Mouse (Mus musculus): Measurements from ENCODE around the gene Sorcs3. TPM values are rescaled to one million over a fixed set of nuclear protein-coding genes. Genes with fewer than 3 reads are reported as not detected.
A peak's percentile ranks its signal among the peaks of the same experiment; 100 is the strongest.

The Sorcs3 gene
- polyA plus RNA-seq, 1 experiment from 2014 or later = 0.08 TPM

DNA sequence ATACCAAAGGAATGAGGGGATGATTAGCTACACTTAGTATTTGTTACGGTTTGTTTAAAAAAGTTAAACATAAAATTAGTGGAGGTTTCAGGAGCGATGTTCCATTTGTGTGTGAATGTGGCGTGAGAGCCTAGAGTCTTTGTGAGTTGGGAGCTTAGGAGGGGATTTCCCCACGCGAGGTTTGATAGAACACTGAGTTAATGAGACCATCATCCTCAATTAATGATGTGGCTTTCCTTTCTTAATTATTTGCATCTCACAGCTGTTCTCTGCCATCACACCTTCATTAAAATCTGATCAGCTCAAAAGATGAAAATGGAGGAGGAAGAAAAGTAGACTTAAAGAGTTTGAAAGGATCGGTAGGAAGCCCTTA, 104.5 kb downstream of the Sorcs3 start:
- Histone ChIP-seq H3K36me3 (ENCODE audit: insufficient read depth) (no peaks in the 10 kb centered on the region), H3K9me3 (ENCODE audit: low read depth, low read length) (no peaks in the 10 kb centered on the region), H3K27me3 (ENCODE audit: insufficient read depth, low read length) (no peaks in the 10 kb centered on the region), H3K4me3 (ENCODE audit: low read depth, low read length) (no peak overlapping the region), H3K27ac (ENCODE audit: low read depth) (no peak overlapping the region), H3K4me2 (no peak overlapping the region), H3K4me1 (ENCODE audit: insufficient read depth) (no peaks in the 10 kb centered on the region), H3K9ac (no peak overlapping the region)
- no peak for DNase-seq
- 89% methylated on average over 6 of the region's 6 CpGs for WGBS
- TF ChIP-seq CTCF (IDR thresholded peaks at IDR 0.05; ENCODE audit: low read depth) = no peak
- ATAC-seq (ENCODE audit: insufficient read depth) = no peak

DNA sequence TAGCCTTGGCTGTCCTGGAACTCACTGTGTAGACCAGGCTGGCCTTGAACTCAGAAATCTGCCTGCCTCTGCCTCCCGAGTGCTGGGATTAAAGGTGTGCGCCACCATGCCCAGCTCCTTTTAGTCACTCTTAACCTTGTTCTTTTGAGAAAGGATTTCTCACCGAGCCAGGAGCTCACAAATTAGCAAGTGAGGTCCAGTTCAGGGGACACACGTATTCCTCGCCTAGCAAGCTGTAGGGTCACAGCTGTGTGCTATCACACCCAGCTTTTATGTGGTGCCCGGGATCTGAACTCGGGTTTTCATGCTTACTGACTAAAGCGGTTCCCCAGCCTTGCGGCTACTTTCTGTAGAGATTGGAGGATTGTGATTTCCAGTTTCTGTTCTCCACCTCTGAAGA, 108.0 kb downstream of the Sorcs3 start:
- Histone ChIP-seq H3K4me2 (no peak overlapping the region), H3K36me3 (ENCODE audit: insufficient read depth) (no peaks in the 10 kb centered on the region), H3K4me1 (ENCODE audit: insufficient read depth) (no peaks in the 10 kb centered on the region), H3K27me3 (ENCODE audit: insufficient read depth, low read length) (no peaks in the 10 kb centered on the region), H3K9me3 (ENCODE audit: low read depth, low read length) (no peaks in the 10 kb centered on the region), H3K27ac (ENCODE audit: low read depth) (no peak overlapping the region), H3K9ac (no peak overlapping the region), H3K4me3 (ENCODE audit: low read depth, low read length) (no peak overlapping the region)
- WGBS = 86% methylated on average over 9 of the region's 9 CpGs
- TF ChIP-seq CTCF (IDR thresholded peaks at IDR 0.05; ENCODE audit: low read depth) = no peak
- no peak for ATAC-seq (ENCODE audit: insufficient read depth)
- DNase-seq = no peak

DNA sequence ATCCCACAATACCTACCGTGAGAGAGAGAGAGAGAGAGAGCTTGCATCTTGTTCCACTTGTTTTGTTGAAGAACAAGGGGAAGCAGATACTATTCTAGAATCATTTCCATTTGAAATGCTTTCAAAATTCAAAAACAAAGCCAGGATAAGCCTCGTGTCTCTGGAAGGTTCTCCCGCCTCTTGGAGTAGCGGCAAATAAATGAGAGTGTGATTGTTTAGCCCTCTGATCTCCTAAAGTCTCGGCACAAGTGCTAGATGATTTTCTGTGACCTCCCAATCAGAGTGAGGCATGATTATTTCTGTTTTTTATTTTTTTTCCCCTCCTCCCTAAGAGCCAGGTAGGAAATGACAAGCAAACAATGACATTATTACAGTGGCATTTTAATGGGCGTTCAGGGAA, 121.3 kb downstream of the Sorcs3 start:
- H3K36me3 ChIP-seq (ENCODE audit: insufficient read depth) = no peaks in the 10 kb centered on the region
- H3K27me3 ChIP-seq (ENCODE audit: insufficient read depth, low read length) = no peaks in the 10 kb centered on the region
- H3K27ac ChIP-seq (ENCODE audit: low read depth) = no peak overlapping the region
- no peak for DNase-seq
- no peak overlapping the region for H3K4me2 ChIP-seq
- H3K9ac ChIP-seq = no peak overlapping the region
- H3K9me3 ChIP-seq (ENCODE audit: low read depth, low read length) = no peaks in the 10 kb centered on the region
- ATAC-seq (ENCODE audit: insufficient read depth) = no peak
- no peaks in the 10 kb centered on the region for H3K4me1 ChIP-seq (ENCODE audit: insufficient read depth)
- no peak for TF ChIP-seq CTCF (IDR thresholded peaks at IDR 0.05; ENCODE audit: low read depth)
- 53% methylated on average over 6 of the region's 6 CpGs for WGBS
- no peak overlapping the region for H3K4me3 ChIP-seq (ENCODE audit: low read depth, low read length)

DNA sequence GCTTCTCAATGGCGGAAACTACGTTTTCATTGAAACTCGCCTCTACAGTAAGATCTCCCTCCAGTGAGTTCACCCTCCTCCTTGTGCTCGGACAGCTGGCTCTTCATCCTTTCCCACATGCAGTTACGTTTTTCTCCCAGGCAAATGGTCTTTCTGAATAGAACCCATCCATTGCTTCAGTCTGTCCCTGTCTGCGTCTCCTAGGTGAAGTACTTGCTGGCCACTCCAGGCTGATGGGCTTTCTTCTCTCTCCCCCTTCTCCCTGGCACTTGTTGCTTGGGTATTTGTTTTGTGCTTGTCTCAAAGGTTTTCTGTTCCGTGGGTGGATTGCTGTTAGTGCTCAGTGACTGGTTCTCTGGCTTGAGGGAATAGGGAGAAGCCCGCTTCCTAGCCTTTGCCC, 122.3 kb downstream of the Sorcs3 start:
- no peak overlapping the region for H3K4me2 ChIP-seq
- DNase-seq (no peak), ATAC-seq (ENCODE audit: insufficient read depth) (no peak)
- no peak for TF ChIP-seq CTCF (IDR thresholded peaks at IDR 0.05; ENCODE audit: low read depth)
- no peak overlapping the region for H3K9ac ChIP-seq
- H3K27me3 ChIP-seq (ENCODE audit: insufficient read depth, low read length) = no peaks in the 10 kb centered on the region
- no peak overlapping the region for H3K4me3 ChIP-seq (ENCODE audit: low read depth, low read length)
- 75% methylated on average over 8 of the region's 8 CpGs for WGBS
- H3K4me1 ChIP-seq (ENCODE audit: insufficient read depth) = no peaks in the 10 kb centered on the region
- H3K36me3 ChIP-seq (ENCODE audit: insufficient read depth) = no peaks in the 10 kb centered on the region
- H3K9me3 ChIP-seq (ENCODE audit: low read depth, low read length) = no peaks in the 10 kb centered on the region
- no peak overlapping the region for H3K27ac ChIP-seq (ENCODE audit: low read depth)

DNA sequence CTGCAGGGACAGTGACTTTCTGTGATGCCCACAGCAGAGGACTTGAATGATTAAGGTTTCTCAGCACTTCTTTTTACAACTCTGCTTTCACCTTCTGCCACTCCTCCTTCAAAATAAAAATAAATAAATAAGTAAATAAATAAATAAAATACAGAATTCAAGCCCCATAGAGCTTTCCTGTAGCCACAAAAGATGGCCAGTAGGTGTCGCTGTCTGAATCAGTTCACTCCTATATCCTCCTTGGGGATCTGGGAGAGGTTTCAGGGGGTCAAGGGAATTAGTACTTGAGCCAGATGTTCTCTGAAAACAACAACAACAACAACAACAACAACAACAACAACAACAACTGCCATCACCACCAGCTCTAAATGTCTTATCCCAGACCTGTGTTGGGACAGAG, 125.8 kb downstream of the Sorcs3 start:
- DNase-seq (peak; percentile 28), ATAC-seq (ENCODE audit: insufficient read depth) (no peak)

DNA sequence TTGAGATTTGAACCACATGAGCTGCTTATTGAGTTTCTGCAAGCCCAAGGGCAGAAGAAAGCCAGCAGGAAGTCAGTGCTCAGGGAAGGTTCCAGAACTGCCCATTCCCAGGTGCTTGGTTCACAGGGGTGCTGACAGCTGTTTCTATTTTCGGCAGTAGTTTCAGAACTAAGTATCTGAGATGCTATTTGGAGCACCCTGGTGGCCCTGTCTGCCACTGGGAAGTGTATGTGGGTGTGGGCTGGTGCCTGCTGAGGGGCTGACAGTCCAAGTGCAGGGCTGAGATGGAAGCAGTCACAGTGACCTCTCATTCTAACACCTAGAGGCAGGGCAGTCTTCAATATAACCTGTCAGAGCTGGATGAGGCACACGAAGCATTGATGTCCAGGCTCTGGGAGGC, 127.3 kb downstream of the Sorcs3 start:
- no peaks in the 10 kb centered on the region for H3K27me3 ChIP-seq (ENCODE audit: insufficient read depth, low read length)
- TF ChIP-seq CTCF (IDR thresholded peaks at IDR 0.05; ENCODE audit: low read depth) = no peak
- no peak overlapping the region for H3K27ac ChIP-seq (ENCODE audit: low read depth)
- no peaks in the 10 kb centered on the region for H3K36me3 ChIP-seq (ENCODE audit: insufficient read depth)
- WGBS = 48% methylated on average over 2 of the region's 2 CpGs
- no peaks in the 10 kb centered on the region for H3K4me1 ChIP-seq (ENCODE audit: insufficient read depth)
- H3K9me3 ChIP-seq (ENCODE audit: low read depth, low read length) = no peaks in the 10 kb centered on the region
- DNase-seq (no peak), ATAC-seq (ENCODE audit: insufficient read depth) (no peak)
- no peak overlapping the region for H3K9ac ChIP-seq
- no peak overlapping the region for H3K4me2 ChIP-seq
- no peak overlapping the region for H3K4me3 ChIP-seq (ENCODE audit: low read depth, low read length)

More for the DNA sequence above, 125.8 kb downstream of the Sorcs3 start:
- Histone ChIP-seq H3K9me3 (ENCODE audit: low read depth, low read length) (no peaks in the 10 kb centered on the region), H3K27ac (ENCODE audit: low read depth) (no peak overlapping the region), H3K27me3 (ENCODE audit: insufficient read depth, low read length) (no peaks in the 10 kb centered on the region), H3K36me3 (ENCODE audit: insufficient read depth) (no peaks in the 10 kb centered on the region), H3K9ac (no peak overlapping the region), H3K4me3 (ENCODE audit: low read depth, low read length) (no peak overlapping the region), H3K4me2 (no peak overlapping the region), H3K4me1 (ENCODE audit: insufficient read depth) (no peaks in the 10 kb centered on the region)
- TF ChIP-seq CTCF (IDR thresholded peaks at IDR 0.05; ENCODE audit: low read depth) = peak; percentile 48
- 15% methylated on average over 1 of the region's 1 CpGs for WGBS

DNA sequence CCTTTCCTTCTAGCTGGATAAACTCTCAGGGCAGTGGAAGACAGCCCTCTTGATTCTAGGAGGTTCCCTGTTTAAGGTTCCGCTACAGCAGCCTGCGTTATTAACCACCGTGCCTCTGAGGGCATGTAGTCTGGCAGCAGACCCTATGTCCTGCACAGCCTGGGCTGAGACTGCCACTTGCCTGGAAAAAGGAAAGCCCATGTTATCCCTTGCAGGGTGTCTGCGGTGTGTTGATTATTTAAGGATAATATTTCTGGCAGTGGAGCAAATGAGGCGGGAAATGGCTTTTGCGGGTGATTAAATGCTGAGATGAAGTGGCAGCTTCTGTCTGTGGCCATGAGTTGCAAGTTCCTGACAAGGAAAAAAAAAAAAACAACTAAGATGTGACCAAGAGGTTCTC, 131.6 kb downstream of the Sorcs3 start:
- Histone ChIP-seq H3K4me1 (ENCODE audit: insufficient read depth) (no peaks in the 10 kb centered on the region), H3K9ac (no peak overlapping the region), H3K27me3 (ENCODE audit: insufficient read depth, low read length) (no peaks in the 10 kb centered on the region), H3K4me2 (no peak overlapping the region), H3K27ac (ENCODE audit: low read depth) (no peak overlapping the region), H3K36me3 (ENCODE audit: insufficient read depth) (no peaks in the 10 kb centered on the region), H3K9me3 (ENCODE audit: low read depth, low read length) (no peaks in the 10 kb centered on the region), H3K4me3 (ENCODE audit: low read depth, low read length) (no peak overlapping the region)
- ATAC-seq (ENCODE audit: insufficient read depth) (no peak), DNase-seq (no peak)
- TF ChIP-seq CTCF (IDR thresholded peaks at IDR 0.05; ENCODE audit: low read depth) = no peak
- WGBS = 63% methylated on average over 6 of the region's 6 CpGs

DNA sequence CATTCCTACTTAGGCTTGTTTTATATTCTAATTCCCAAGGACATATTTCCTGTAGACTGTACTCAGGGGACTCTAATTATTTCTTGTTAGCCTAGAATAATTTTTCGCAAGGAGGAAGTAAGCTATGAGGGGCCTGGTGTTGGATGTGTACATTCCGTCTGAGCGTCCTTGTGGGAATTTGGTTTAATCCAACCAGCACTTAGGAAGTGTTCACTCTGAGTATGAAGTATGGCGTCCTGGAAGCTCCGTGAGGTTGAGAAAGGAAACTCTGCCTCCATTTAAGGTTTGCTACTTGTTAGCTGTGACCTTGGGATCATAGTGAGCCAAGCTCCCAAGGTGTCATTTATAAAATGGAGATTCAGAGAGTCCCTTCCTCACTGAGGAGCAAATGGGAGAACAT, 132.3 kb downstream of the Sorcs3 start:
- H3K36me3 ChIP-seq (ENCODE audit: insufficient read depth) = no peaks in the 10 kb centered on the region
- H3K27ac ChIP-seq (ENCODE audit: low read depth) = no peak overlapping the region
- 77% methylated on average over 5 of the region's 5 CpGs for WGBS
- H3K9me3 ChIP-seq (ENCODE audit: low read depth, low read length) = no peaks in the 10 kb centered on the region
- H3K4me2 ChIP-seq = no peak overlapping the region
- H3K9ac ChIP-seq = no peak overlapping the region
- TF ChIP-seq CTCF (IDR thresholded peaks at IDR 0.05; ENCODE audit: low read depth) = no peak
- no peak overlapping the region for H3K4me3 ChIP-seq (ENCODE audit: low read depth, low read length)
- no peaks in the 10 kb centered on the region for H3K4me1 ChIP-seq (ENCODE audit: insufficient read depth)
- H3K27me3 ChIP-seq (ENCODE audit: insufficient read depth, low read length) = no peaks in the 10 kb centered on the region
- no peak for DNase-seq
- no peak for ATAC-seq (ENCODE audit: insufficient read depth)
